Mouse (Mus musculus) right cerebral cortex, postnatal 14 days (tissue): ENCODE results near the gene 4931409K22Rik.

Source experiments
- DNase-seq: peaks from one replicate; pipeline ENCODE4 v3.0.0; 2022

The 4931409K22Rik gene

DNA sequence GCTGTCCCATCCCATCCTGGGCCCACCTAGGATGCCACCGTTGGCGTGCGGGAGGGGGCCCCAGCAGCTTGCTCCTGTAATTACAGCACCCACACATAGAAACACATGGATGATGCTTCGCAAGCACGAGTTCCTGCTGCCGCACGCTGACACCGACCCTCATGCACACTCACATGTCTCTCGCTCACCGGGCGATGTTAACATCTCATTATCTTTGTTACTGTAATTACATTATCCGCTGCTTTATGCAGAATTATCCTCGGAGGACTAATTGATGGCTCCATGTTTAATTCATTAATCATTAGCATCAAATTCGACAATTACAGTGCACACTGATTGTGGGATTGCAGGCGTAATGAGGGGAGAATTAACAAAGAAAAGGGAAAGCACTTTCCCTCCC lies 61.6 kb downstream of the 4931409K22Rik start:
- no peak for DNase-seq
